In the genomic region with DNA sequence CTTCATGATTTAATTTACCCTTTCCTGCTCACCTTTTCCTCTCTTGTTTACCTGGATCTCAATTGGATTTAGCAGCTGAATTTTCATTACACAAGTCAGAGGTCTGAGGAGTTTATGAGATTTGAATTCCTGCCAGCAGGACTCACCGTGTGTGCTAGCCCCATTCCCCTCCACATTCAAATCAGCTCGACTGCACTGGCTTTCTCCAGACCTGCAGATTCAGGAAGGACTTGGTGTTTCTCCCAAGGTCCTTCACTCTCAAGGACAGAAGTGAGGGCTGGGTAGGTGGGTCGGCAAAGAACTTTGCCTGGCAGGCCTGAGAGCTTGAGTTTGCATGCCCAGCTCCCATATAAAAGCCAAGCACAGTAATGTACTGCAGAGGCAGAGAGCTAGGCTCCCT, we compare ENCODE assay signal across 28 mouse cellular contexts.
A peak's percentile ranks its signal among the peaks of the same experiment; 100 is the strongest.
DNase-seq lines count a peak whose midpoint lies in the region; ATAC-seq and TF ChIP-seq lines count a peak whose summit lies in the region.
"Had no signal": no experiment of that assay in that cellular context is flagged by ENCODE, and none has a peak within 500 bp of the region (broad histone marks: within the 10 kb centered on the region; RNA-seq: fewer than 3 reads in every experiment).

No protein-coding gene starts in this region.

- WGBS in kidney, embryonic 16.5 days: 45% methylated on average over 3 of the region's 3 CpGs
- WGBS in lung, postnatal 0 days: 16% methylated on average over 3 of the region's 3 CpGs

- H3K36me3 ChIP-seq in kidney, embryonic 16.5 days (ENCODE audit: insufficient read depth, low read length): no peaks in the 10 kb centered on the region
- no peaks in the 10 kb centered on the region for H3K36me3 ChIP-seq in lung, postnatal 0 days (ENCODE audit: insufficient read depth, low read length)
- H3K36me3 ChIP-seq: embryonic facial prominence, embryonic 13.5 days; forebrain, embryonic 10.5 days; forebrain, embryonic 15.5 days; hindbrain, embryonic 12.5 days; intestine, embryonic 15.5 days; limb, embryonic 12.5 days; midbrain, embryonic 12.5 days; neural tube, embryonic 13.5 days had no signal

- peak; percentile 42 to 49 for DNase-seq in adrenal gland, adult (ENCODE audit: inconsistent age in 2 of 2, low spot score in 1 of 2)
- no peak for DNase-seq in adrenal gland, adult 8-10 months
- peak; percentile 28 for DNase-seq in kidney, adult 18-20 months
- peak; percentile 45 for DNase-seq in lung, postnatal 0 days (ENCODE audit: low spot score)
- no peak for DNase-seq in lung, adult 18-20 months
- peak; percentile 20 to 66 for DNase-seq in kidney, postnatal 36 days
- DNase-seq in layer of hippocampus, postnatal 10 days (ENCODE audit: low spot score in 2 of 2): no peak
- DNase-seq: cerebellum, adult 11-12 months; cerebellum, adult 9-11 months; gastrocnemius, adult 2 months; gastrocnemius, postnatal 36 days; heart, adult 18-20 months; heart, postnatal 36 days; layer of hippocampus, adult 9-11 months; lung, postnatal 14 days had no signal

- no peak overlapping the region for H3K9ac ChIP-seq in kidney, embryonic 16.5 days (replicated peaks; ENCODE audit: low read length)
- H3K9ac ChIP-seq in lung, postnatal 0 days (replicated peaks; ENCODE audit: low read depth): no peak overlapping the region
- H3K9ac ChIP-seq: embryonic facial prominence, embryonic 13.5 days; forebrain, embryonic 15.5 days; hindbrain, embryonic 12.5 days; intestine, embryonic 15.5 days; limb, embryonic 12.5 days; midbrain, embryonic 12.5 days; neural tube, embryonic 13.5 days had no signal

- no peaks in the 10 kb centered on the region for H3K27me3 ChIP-seq in kidney, embryonic 16.5 days (ENCODE audit: insufficient read depth, low read length)
- H3K27me3 ChIP-seq in lung, postnatal 0 days (replicated peaks; ENCODE audit: insufficient read depth, low read length): no peaks in the 10 kb centered on the region
- H3K27me3 ChIP-seq: CH12.LX; embryonic facial prominence, embryonic 13.5 days; forebrain, embryonic 15.5 days; hindbrain, embryonic 12.5 days; intestine, embryonic 15.5 days; limb, embryonic 12.5 days; midbrain, embryonic 12.5 days had no signal

- ATAC-seq in kidney, embryonic 16.5 days (ENCODE audit: low FRiP score, low TSS enrichment): no peak
- peak; percentile 52; the same call in 1 of the 2 replicates for ATAC-seq in lung, postnatal 0 days
- ATAC-seq: forebrain, embryonic 15.5 days; hindbrain, postnatal 0 days had no signal

- TF ChIP-seq EP300 in lung, postnatal 0 days (IDR thresholded peaks at IDR 0.05): no peak

- 0 out of 2 replicates have a peak, but pooled peaks cover 2% of the 10 kb centered on the region for H3K4me1 ChIP-seq in kidney, embryonic 16.5 days (ENCODE audit: insufficient read depth, low read length)
- no peaks in the 10 kb centered on the region; the same call in 1 of the 2 replicates for H3K4me1 ChIP-seq in lung, postnatal 0 days (ENCODE audit: insufficient read depth, low read depth, low read length)
- H3K4me1 ChIP-seq: embryonic facial prominence, embryonic 13.5 days; forebrain, embryonic 15.5 days; hindbrain, embryonic 12.5 days; midbrain, embryonic 12.5 days; neural tube, embryonic 13.5 days had no signal

- H3K4me3 ChIP-seq in kidney, embryonic 16.5 days (ENCODE audit: low read length): no peak overlapping the region
- no peak overlapping the region for H3K4me3 ChIP-seq in lung, postnatal 0 days (ENCODE audit: low read depth, low read length)
- H3K4me3 ChIP-seq: embryonic facial prominence, embryonic 13.5 days; forebrain, embryonic 10.5 days; forebrain, embryonic 15.5 days; gastrocnemius, adult 2 months; hindbrain, embryonic 12.5 days; intestine, embryonic 15.5 days; limb, embryonic 12.5 days; midbrain, embryonic 12.5 days; neural tube, embryonic 13.5 days had no signal

- no peak overlapping the region for H3K27ac ChIP-seq in kidney, embryonic 16.5 days (ENCODE audit: low read length)
- no peak overlapping the region for H3K27ac ChIP-seq in lung, postnatal 0 days (ENCODE audit: low read length)
- H3K27ac ChIP-seq: embryonic facial prominence, embryonic 13.5 days; forebrain, embryonic 10.5 days; forebrain, embryonic 15.5 days; gastrocnemius, adult 2 months; hindbrain, embryonic 12.5 days; hindbrain, postnatal 0 days; intestine, embryonic 15.5 days; limb, embryonic 12.5 days; midbrain, embryonic 12.5 days; neural tube, embryonic 13.5 days had no signal

- no peak overlapping the region for H3K4me2 ChIP-seq in kidney, embryonic 16.5 days (replicated peaks; ENCODE audit: low read depth, low read length)
- H3K4me2 ChIP-seq in lung, postnatal 0 days (replicated peaks; ENCODE audit: low read depth, low read length): no peak overlapping the region
- H3K4me2 ChIP-seq: embryonic facial prominence, embryonic 13.5 days; forebrain, embryonic 15.5 days; heart, embryonic 11.5 days; hindbrain, embryonic 12.5 days; intestine, embryonic 15.5 days; limb, embryonic 12.5 days; liver, embryonic 11.5 days; midbrain, embryonic 12.5 days; neural tube, embryonic 13.5 days had no signal

- peak; percentile 16; the same call in 1 of the 2 replicates for TF ChIP-seq CTCF in lung, postnatal 0 days (IDR thresholded peaks at IDR 0.05)

- H3K9me3 ChIP-seq in kidney, embryonic 16.5 days (ENCODE audit: low read length): no peaks in the 10 kb centered on the region
- H3K9me3 ChIP-seq in lung, postnatal 0 days (ENCODE audit: low read length): no peaks in the 10 kb centered on the region
- H3K9me3 ChIP-seq: embryonic facial prominence, embryonic 13.5 days; forebrain, embryonic 15.5 days; intestine, embryonic 15.5 days; limb, embryonic 12.5 days had no signal

Comparison
In these comparisons a context has a peak if more than half of its experiments do, and no peak if none do; other contexts are left out.
1. DNase-seq: peak in adrenal gland, adult (2 of 2), kidney, adult 18-20 months (single experiment), lung, postnatal 0 days (single experiment) and kidney, postnatal 36 days (2 of 2); none in adrenal gland, adult 8-10 months (single experiment), lung, adult 18-20 months (0 of 2) and layer of hippocampus, postnatal 10 days (0 of 2).